Mouse (Mus musculus) naive thymus-derived CD4-positive, alpha-beta T cell, adult 2 months (primary cell): Measurements from ENCODE around the gene Ift88.
"Not testable (repeated sequence)": the region's sequence is repeated elsewhere in the genome, so short reads cannot be mapped to it uniquely, and the experiment has no call there.

Experiments used
- DNase-seq: peaks from one replicate; pipeline ENCODE4 v3.0.0-alpha.2; 2011; ENCODE audit warnings: low read depth

Ift88 gene

DNA sequence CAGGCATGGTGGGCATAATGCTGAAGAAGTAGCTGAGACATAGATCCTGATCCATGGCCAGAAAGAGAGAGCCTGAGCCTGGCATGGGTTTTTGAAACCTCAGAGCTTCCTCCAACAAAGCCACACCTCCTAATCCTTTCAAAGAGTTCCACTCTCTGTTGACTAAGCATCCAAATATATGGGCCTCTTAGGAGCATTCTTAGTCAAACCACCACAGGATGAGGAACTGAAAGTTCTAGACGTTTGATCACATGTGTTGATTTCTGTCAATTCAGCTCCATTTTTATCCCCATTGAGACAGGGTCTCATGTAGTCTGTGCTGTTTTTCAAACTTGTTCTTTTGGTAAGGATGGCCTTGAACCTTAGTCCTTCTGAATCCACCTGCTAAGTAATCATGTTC, 28.7 kb downstream of the Ift88 start:
- DNase-seq, result no peak

GRCm38 (mm10) chr14:57459883-57460282, 36.0 kb downstream of the Ift88 start:
- DNase-seq, result no peak

GRCm38 (mm10) chr14:57460326-57460725, 36.5 kb downstream of the Ift88 start:
- DNase-seq, result not testable (repeated sequence)

DNA sequence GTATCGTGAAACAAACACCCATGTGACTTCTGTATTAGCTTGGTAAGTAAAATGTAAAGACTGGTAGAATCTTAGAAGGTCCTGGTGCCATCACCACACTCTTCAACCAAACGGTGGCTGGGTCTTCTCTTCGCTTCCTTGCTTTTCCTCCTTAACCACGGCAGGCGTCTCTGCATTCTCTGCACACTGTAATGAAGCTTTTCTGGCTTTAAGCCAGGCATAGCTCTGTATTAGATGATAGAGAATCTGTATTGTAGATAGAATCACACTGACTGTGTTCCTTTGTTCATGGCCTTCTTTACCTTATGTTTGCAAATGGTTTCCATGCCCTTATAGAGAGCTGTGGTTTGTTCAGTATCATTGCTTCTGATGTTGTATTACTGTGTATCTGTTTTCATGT, 39.0 kb downstream of the Ift88 start:
- DNase-seq, result no peak

- no peak for DNase-seq
These were observed 51.2 kb downstream of the Ift88 start for GRCm38 (mm10) chr14:57475057-57475456.

DNA sequence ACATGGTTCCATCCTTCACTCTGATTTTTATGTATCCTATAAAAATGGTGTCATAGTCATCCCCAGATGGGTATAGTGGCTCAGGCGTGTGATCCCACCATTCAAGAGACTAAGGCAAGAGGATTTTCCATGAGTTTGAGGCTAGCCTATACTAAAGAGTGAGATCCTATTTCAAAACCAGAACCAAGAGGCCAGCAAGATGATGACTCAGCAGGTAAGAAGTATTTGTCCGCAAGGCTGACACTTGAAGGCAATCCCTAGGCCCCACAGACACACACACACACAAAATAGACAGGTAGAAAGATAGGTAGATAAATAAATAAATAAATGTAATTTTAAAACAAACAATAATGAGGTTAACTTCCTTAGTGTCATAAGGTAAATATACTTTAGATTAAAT, 58.4 kb downstream of the Ift88 start:
- DNase-seq, result no peak

DNA sequence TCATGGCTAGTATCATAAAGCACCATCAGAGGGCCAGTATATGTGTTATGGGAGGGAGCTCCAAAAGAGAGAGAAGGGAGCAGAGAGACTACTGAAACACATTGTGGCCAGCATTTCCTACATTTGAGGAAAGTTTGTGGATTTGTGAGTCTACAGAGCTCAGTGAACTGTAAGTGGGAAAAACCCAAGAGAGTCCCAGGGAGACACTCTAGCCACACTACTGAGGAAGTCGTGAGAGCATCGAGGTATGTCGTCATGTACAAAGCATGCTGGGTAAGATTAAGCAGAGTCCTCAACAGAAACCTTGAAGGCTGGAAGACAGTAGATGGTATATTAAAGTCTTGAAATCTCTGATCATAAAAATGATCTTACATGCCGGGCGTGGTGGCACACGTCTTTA, 60.3 kb downstream of the Ift88 start:
- DNase-seq, result no peak

GRCm38 (mm10) chr14:57489696-57490095, 65.8 kb downstream of the Ift88 start:
- no peak for DNase-seq

DNA sequence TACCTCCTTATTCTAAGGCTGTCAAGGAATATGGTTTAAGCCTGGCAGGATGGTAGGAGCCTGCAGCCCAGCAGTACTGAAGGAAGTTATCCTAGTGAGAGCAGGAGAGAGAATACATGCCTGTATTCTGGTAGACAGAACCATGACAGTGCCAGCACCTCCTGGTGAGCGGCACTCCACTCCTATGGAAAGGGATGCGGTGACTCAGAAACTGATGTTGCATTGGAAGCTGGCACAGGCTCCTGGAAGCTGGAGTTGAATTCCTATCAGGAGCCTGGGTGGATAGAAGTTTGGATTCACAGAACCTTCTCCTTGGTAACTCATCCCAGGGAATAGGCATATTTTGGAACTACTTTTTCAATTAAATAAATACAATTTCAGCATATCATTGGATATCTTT, 70.0 kb downstream of the Ift88 start:
- DNase-seq, result no peak

GRCm38 (mm10) chr14:57503729-57504128, 79.9 kb downstream of the Ift88 start:
- no peak for DNase-seq

- no peak for DNase-seq
These were observed 85.7 kb downstream of the Ift88 start for GRCm38 (mm10) chr14:57509554-57509953.

GRCm38 (mm10) chr14:57515156-57515762, 91.4 kb downstream of the Ift88 start:
- no peak for DNase-seq

- DNase-seq, result no peak
These were observed 93.1 kb downstream of the Ift88 start for GRCm38 (mm10) chr14:57517001-57517400.

DNA sequence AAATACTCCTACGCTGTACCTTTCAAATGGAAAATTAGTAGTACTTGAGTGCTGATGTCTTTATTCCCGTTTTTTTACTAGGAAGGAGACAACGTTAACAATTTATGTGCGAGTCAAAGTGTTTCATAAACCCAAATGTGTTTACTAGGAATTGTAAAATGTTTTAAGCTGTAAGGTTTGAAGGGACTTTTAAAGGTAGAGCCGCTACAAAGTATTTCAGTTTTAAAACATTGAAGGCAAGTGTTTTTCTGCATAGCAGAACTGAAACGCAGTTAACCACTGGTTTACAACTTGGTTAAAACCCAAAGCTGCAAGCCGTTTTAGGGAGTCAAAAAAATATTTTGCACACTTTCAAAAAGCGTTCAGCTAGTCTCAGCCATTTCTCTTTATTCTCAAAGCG, 99.9 kb downstream of the Ift88 start:
- no peak for DNase-seq

- DNase-seq, result peak; percentile 29
These were observed 101.0 kb downstream of the Ift88 start, which contains the start of gene Il17d for GRCm38 (mm10) chr14:57524671-57525387. TSS of gene Il17d (plus strand) at chr14:57524777.

- peak; percentile 53 for DNase-seq
These were observed 101.7 kb downstream of the Ift88 start for GRCm38 (mm10) chr14:57525388-57526049.

DNA sequence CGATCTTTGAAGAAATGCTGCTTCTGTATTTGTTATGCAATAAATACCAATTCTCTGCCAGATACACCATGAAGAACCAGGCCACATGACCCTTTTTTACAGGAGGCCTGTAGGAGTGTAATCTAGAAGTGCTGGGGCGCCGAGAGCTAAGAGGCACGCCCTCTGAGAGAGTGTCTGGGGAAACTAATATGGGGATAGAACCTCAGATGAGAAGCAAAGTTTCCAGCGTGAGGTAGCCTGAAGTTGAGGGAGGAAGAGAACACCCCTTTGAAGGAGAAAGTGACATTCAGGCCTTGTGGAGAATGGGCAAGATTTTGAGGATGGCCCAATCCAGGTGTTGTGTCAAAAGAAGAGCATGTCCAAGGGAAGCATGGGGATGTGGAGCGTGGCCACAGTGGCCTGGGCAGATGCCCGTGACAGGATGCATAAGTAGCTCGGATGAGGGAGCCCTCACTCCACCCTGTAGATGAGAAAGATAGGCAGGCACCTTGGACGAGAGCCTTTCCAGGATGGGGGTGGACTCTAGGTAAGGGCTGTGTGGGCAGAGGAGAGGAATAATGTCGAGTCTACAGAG, 102.3 kb downstream of the Ift88 start:
- DNase-seq, result peak; percentile 8

- DNase-seq, result no peak
These were observed 103.3 kb downstream of the Ift88 start for GRCm38 (mm10) chr14:57527122-57527521.

- no peak for DNase-seq
These were observed 103.7 kb downstream of the Ift88 start for GRCm38 (mm10) chr14:57527598-57527997.

GRCm38 (mm10) chr14:57529086-57529785, 105.4 kb downstream of the Ift88 start:
- no peak for DNase-seq

DNA sequence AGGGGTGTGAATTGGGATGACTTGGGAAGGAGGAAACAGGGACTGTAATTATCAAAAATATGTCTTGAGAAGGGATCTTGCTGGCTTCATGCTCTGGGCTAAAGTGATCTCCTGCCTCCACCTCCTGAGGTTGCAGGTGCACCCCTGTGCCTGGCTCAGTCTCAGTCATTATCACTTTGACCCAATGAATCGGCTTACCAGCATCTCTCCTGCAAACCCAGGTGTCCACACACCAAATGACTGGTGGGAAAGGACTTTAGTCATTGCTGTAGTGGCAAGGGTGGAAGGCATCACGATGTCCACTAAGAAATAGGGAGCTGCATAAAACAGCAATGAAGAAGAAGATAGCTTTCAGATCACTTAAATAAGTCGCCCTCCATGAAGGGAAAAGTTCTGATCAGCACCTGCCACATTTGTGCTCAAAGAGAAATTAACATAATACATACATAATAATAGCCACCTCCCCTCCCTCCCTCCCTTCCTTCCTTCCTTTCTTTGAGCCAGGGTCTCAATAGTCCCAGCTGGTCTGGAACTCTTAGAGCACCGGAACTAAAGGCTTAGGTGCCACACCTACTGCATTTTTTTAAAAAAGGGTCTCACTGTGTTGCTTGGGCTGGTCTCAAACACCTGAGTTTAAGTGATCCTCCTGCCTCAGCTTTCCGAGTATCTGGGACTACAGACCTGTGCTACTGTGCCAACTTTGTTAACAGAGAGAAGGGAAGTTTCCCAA, 106.1 kb downstream of the Ift88 start:
- DNase-seq, result no peak

GRCm38 (mm10) chr14:57532577-57532976, 108.7 kb downstream of the Ift88 start:
- DNase-seq, result no peak
